Mouse (Mus musculus) gastrocnemius, adult 18-20 months (tissue): Measurements from ENCODE around the gene Pou2f3. TPM values are rescaled to one million over a fixed set of nuclear protein-coding genes. Genes with fewer than 3 reads are reported as not detected.
A peak's percentile ranks its signal among the peaks of the same experiment; 100 is the strongest.

Source experiments
- DNase-seq: peaks from one replicate; pipeline ENCODE4 v3.0.0; 2021; ENCODE audit warnings: low spot score
- total RNA-seq, 2 experiments: library from RNA; stranded (reverse); gene quantifications; 2 replicates each; pipeline ENCODE4 v1.2.3; 2021

The Pou2f3 gene
- total RNA-seq, 2 experiments from 2014 or later = 0.16 TPM; not detected in 1

DNA sequence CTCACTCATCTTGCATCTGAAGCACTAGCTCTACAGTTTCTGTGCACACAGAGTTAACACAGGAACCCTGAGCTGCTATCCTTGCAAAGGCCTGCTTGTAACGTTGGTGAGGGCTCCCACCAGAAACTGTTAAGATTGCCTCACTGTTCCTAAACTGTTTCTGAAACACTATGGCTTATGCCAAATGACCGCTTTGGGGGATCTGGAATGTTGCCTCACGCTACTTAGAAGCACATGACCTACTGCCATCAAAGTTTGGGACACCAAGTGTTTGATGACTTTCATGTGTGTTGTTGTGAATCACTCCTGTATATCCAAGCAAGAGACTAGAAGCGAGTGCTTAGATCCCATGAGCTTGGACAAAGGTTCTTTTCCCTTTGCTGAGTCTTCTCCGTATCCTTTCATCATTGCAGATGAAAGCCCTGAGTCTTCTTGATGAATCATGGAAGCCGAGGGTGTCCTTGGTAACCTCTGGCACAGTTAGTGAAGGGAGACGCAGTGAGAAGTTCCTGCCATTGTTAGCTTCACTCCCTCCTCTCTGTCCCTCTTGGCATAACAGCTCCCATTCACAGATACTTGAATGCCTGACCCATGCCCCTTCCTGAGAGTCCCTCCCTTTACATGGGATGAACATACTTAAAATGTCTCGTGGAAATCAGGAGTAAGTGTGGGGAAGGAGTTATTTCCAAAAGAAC lies 99.7 kb downstream of the Pou2f3 start:
- no peak for DNase-seq

DNA sequence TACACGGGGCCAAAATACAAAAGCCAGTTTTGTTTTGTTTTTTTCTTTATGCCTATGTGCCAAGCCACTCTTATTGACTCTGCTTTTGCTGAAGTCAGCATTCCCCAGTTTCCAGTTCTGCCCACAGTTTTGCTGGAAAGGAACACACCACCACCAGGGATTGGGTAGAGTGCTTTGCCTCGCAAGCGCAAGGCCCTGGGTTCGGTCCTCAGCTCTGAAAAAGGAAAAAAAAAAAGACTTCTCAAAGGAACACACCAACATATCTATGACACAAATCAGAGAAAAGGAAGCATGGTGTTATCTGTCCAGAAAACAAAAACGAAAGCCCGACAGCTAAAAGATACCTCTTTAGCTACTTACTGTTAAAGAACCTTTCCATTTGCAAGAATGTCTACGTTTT lies 101.0 kb downstream of the Pou2f3 start:
- DNase-seq = no peak

- DNase-seq = no peak
Observed at GRCm38 (mm10) chr9:43108721-43109120, 101.4 kb downstream of the Pou2f3 start.

DNA sequence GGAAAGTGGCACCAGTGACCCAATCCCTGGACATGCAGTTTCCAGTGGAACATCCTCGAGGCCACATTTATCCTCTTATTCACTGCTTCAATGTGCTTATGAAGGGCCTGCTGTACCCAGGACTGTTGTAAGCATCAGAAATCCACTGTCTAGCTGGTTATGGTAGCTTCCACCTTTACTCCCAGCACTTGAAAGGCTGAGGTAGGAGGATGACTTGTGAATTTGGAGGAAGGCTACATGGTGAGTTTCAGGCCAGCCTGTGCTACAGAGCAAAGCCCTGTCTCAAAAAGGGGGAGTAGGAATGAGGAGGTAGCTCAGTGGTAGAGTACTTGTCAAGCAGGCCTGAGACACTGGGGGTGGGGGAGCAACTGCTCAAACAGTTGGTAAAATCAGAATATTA lies 102.1 kb downstream of the Pou2f3 start:
- no peak for DNase-seq

DNA sequence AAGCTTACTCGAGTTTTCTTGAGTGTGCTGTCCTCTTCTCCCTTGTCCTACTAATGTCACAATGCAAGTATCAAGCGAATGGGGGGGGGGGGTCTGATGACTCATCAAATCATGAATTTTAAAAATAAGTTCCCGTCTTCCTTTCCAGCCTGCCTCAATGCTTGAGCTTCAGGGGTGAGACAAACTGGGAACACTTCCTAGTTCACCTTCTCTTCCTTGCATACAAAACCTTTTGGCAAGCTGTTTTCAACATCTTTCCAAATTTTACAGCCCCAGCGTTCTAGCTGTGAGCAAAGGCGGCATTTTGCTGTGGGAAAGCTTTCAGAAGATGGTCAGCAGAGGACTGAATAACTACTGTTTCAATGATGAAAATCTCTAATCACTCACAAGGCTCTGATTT lies 102.6 kb downstream of the Pou2f3 start:
- DNase-seq = no peak

DNA sequence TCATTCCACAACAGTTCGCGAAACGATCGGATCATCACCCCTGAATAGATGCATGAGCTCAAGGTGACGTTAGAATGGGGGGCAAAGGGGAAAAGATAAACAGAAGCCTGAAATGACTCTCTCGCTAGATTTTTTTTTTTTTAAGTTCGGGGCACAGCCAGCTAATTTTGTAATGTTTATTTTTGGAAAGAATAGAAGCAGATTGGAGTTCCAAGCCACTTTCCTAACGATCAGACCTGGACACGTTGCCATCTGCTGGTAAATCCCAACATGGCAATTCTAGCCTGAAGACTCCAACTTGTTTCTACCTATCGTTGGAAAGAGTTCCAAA lies 103.0 kb downstream of the Pou2f3 start, which contains the start of gene Arhgef12:
Gene Arhgef12 (minus strand): TSS at position 53 of the 331 bp plus-strand sequence.
- DNase-seq = peak; percentile 84

DNA sequence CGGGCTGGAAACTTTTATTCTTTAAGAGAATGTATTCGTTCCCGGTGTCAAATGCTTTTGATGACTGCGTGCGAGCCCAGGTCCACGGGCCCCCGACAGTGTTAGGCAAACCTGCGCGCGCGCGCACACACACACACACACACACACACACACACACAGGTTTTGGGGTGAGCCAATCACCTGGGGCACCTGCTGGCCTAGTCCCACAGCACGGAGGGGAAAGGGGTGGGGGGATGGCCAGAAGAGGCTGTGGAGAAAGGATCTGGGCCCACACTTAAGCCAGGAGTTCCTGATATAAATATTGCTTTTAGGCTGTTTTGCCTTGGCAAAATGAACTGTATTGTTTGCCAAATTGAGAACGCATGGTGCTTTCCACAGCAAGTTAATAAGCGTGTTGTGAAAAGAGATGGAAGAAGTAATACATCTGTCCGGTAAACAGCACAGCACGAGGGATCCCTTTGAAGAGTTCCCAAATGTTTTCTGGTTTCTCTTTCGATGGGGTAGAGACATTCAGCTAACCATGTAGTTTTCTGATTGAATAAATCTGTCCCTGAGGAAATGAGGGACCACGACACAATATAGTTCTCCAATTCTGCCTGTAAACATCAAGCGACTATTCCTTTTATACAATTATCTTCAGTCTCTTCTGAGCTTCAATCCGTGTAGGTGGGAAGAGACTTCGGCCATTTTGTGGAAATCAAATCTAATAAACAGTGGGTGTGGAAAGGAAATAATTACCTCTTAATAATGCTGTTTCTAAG lies 103.6 kb downstream of the Pou2f3 start:
- peak; percentile 56 for DNase-seq

- peak; percentile 94 for DNase-seq
Observed at GRCm38 (mm10) chr9:43105664-43106361, 104.4 kb downstream of the Pou2f3 start.

DNA sequence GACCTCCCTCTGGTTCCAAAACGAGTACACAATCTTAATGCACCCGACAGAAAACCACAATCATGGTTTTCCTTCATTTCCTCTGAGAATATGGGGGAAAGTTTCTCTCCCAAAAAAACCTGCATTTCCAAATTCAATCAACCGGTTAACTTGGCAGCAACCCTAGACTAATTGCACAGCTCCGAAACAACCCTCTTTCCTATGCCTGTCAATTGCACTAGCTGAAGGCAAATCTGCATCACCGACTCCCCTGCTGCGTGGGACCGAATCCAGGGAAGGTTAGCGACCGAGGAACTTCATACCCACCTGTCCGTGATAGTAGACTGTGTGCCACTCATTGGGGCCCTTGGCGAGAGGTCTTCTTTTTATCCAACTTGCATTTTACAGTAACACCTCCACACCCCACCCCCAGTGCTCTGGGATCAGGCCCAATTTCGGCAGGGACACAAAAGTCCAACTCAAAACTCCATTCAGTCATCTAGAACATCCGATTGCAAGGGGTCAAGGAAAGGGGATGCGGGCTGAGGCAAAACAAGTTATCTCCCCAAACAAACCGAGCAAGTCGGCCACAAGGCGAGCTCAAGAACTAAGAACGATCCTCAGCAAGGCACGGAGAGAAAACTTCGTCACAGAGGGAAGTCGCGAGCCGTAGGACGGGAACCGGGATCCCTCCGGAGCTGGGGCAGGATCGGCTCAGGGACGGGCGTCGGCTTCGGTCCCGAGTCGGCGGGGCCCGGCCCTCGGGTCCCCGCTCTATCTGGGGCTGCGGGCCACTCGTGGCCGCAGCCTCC lies 105.1 kb downstream of the Pou2f3 start:
- peak; percentile 46 for DNase-seq

GRCm38 (mm10) chr9:43104526-43104872 lies 105.7 kb downstream of the Pou2f3 start:
- no peak for DNase-seq

GRCm38 (mm10) chr9:43103675-43104299 lies 106.4 kb downstream of the Pou2f3 start:
- DNase-seq = no peak

GRCm38 (mm10) chr9:43102931-43103330 lies 107.2 kb downstream of the Pou2f3 start:
- no peak for DNase-seq

GRCm38 (mm10) chr9:43101936-43102595 lies 108.1 kb downstream of the Pou2f3 start:
- DNase-seq = no peak

DNA sequence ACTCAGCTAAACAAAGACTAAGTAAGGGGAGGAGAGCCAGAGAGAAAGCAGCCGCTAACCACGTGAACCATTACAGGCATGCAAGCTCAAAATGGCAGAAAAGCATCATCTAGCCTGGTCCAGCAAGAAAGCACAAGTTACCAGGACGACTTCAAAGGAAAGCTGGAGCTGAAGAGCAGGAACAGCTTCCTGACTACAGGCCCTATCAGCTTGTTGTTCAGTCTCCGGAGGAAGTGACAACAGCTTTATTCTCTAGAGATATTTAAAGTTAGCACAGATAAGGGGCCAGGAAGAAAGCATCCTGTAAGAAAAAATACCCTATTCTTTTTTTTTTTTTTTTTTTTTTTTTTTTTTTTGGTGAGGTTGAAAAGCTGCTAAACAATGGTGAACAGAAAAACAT lies 111.2 kb downstream of the Pou2f3 start:
- no peak for DNase-seq

DNA sequence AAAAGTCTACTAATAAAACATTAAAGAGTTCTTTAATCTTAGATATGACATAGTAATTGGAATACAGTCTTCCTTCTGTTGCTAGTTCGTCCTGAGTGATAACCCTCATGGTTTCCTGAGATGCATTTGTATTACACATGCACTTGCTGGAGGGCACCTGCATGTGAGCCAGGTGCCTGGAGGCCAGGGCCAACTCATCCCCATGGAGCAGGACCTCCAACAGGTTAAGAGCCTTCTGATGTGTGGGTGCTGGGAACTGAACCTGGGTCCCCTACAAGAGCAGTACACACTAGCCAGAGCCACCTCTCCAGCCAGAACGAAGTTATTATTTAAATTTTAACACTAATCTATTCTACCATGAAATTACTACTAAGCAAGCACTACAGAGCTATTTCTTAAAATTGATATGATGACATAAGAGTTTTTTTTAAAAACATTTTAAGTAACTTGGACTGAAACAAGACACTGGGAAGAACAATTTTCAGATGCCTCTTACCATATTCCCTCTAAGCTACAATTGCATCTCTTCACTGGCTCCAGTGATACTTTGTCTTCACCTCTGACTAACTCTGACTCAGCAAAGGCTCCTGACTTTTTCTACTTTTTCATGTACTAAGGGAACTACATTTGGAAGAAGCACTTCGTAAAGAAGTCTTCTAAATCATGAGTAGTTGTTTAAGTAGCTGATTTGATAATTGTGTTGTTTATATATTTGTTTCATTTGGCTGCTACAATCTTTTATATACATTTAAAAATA lies 112.2 kb downstream of the Pou2f3 start:
- DNase-seq = no peak

DNA sequence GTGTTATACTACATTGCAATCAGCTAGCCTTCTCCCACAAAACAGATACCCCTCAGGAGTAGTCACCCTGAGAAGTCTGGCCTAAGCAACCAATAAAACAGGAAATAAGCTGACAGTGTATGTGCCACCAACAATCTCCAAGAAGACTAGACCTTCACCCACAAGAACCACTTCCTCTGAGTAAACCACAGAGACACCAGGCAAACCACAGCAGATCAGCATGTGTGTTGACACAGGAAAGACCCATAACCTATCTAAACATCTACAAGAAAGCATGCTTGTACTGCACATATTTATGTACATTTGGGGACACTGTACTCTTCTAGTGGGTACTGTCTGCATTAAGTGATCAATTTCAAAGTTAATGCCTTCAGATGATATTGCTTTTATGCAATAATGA lies 113.8 kb downstream of the Pou2f3 start:
- DNase-seq = no peak

DNA sequence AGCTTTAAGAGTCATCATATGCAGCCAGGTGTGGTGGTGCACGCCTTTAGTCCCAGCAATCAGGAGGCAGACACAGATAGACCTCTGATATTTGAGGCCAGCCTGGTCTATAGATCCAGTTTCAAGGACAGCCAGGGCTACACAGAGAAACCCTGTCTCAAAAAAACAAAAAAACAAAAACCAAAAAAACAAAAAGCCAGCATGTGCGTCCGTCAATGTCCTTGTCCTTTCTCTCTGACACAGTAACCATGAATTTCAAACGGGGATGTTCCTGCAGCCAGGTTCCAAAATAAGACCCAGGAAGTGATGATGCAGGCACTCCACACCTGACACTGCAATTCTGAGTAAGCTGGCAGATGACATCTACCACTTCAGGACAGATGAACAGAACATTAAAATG lies 115.3 kb downstream of the Pou2f3 start:
- DNase-seq = peak; percentile 32

- peak; percentile 64 for DNase-seq
Observed at GRCm38 (mm10) chr9:43093803-43094202, 116.4 kb downstream of the Pou2f3 start.

DNA sequence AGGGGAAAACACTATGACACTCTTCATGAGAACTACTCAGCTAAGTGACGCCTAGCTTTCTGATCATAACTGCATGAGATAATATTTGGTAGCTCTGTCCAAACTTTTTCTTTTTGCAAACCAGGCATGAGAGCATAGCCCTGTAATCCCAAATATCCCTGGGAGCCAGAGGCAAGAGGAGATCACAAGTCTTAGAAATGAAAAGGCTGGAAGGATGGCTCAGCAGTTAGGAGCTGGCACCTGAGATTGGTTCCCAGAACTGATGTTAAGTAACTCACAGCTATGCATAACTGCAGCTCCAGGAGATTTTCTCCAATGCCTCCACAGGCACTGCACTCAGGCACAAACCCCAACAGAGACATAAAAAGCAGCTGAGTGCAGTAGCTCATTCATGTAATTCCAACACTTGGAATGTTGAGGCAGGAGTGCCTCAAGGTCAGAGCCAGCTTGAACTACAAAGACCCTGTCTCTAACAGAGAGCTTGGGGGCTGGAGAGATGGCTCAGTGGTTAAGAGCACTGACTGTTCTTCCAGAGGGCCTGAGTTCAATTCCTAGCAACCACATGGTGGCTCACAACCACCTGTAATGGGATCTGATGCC lies 124.4 kb downstream of the Pou2f3 start:
- no peak for DNase-seq
